Mouse (Mus musculus): Measurements from ENCODE around the gene Zfp758. TPM values are rescaled to one million over a fixed set of nuclear protein-coding genes. Genes with fewer than 3 reads are reported as not detected.
"Not testable (repeated sequence)": the region's sequence is repeated elsewhere in the genome, so short reads cannot be mapped to it uniquely, and the experiment has no call there.

Gene Zfp758
- polyA plus RNA-seq (2015; fragmentation: Nextera tagmentation; extraction: Ambion mirVana) = 6.5 and 7.9 TPM in 2 replicates

DNA sequence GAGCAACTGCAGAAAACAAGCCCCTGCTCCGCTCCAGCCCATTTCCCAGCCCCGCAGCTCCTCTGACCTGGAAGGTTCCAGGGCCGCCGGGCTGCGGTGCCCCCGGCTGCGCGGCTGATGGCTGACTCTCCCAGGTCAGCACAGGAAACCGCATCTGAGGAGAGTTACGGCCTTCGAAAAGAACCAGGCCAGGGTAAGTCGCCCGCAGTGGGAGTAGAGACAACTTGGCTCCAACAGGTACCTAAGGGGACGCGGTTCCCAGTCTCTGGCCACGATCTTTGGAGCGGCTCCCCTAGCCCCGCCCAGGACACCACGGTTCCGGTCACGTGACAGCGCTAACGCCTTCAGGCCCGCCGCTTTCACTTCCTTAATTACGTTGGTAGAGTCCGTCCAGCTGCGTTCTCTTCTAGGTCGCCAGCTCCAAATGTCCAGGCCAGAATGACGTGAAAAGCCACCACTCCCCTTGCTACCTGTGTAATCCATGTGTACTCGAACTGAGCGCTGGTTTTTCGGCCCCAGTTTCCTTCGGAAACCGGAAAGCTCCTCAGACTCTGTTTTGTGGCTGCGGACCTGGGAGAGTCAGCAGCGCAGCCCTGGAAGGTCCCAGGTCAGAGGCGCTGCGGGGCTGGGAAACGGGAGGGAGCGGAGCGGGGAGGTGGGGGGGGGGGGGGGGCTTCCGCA is at the start of gene Zfp758, which contains the start of gene Zfp944:
Gene Zfp758, plus strand, starts transcription at position 353 of the 681 bp plus-strand sequence.
Gene Zfp944, minus strand, starts transcription at position 300 of the 681 bp plus-strand sequence.
- Histone ChIP-seq H3K4me2 (ENCODE audit: low read depth, low read length) (peak within 1 kb of the TSS; percentile 72), H3K36me3 (ENCODE audit: control insufficient read depth, insufficient read depth) (peaks cover 15% of the 10 kb centered on the region; the same call in 1 of the 2 replicates), H3K4me1 (ENCODE audit: control insufficient read depth, insufficient read depth, low read length) (peaks cover 12% of the 10 kb centered on the region), H3K27ac (ENCODE audit: low read length) (peak within 1 kb of the TSS; percentile 87), H3K4me3 (ENCODE audit: low read length) (peak within 1 kb of the TSS; percentile 66), H3K9ac (ENCODE audit: low read length) (peak within 1 kb of the TSS; percentile 84)
- H3K9me3 ChIP-seq (replicated peaks; ENCODE audit: control insufficient read depth, low read length); H3K27me3 ChIP-seq (ENCODE audit: control insufficient read depth, insufficient read depth, low read length): not testable (repeated sequence)
- peak; percentile 98 for ATAC-seq (replicated peaks; ENCODE audit: extremely low read depth, insufficient read depth, low FRiP score)
- under 1% methylated on average over 28 of the region's 43 CpGs for WGBS

DNA sequence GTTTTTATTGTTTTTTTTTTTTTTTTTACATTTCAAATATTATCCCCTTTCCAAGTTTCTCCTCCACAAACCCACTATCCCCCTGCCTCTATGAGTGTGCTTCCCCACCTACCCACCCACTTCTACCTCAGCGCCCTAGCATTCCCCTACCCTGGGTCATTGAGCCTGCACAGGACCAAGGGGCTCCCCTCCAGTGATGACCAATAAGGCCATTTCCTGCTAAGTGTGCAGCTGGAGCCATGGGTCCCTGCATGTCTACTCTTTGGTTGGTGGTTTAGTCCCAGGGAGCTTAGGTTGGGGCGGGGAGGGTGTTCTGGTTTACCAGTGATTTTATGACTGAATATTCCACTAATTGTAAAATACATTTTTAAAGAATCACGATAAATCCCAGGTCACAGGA is 47.0 kb upstream of the Zfp758 start:
- H3K27me3 ChIP-seq (ENCODE audit: control insufficient read depth, insufficient read depth, low read length); H3K36me3 ChIP-seq (ENCODE audit: control insufficient read depth, insufficient read depth); H3K4me1 ChIP-seq (ENCODE audit: control insufficient read depth, insufficient read depth, low read length); H3K9me3 ChIP-seq (replicated peaks; ENCODE audit: control insufficient read depth, low read length): not testable (repeated sequence)
- Histone ChIP-seq H3K9ac (ENCODE audit: low read length) (peak overlapping the region; percentile 80), H3K27ac (ENCODE audit: low read length) (peak overlapping the region; percentile 81), H3K4me3 (ENCODE audit: low read length) (peak overlapping the region; percentile 71), H3K4me2 (ENCODE audit: low read depth, low read length) (peak overlapping the region; percentile 63)
- WGBS = 2% methylated on average over 3 of the region's 3 CpGs
- peak; percentile 35; the same call in 1 of the 2 replicates for ATAC-seq (replicated peaks; ENCODE audit: extremely low read depth, insufficient read depth, low FRiP score)

DNA sequence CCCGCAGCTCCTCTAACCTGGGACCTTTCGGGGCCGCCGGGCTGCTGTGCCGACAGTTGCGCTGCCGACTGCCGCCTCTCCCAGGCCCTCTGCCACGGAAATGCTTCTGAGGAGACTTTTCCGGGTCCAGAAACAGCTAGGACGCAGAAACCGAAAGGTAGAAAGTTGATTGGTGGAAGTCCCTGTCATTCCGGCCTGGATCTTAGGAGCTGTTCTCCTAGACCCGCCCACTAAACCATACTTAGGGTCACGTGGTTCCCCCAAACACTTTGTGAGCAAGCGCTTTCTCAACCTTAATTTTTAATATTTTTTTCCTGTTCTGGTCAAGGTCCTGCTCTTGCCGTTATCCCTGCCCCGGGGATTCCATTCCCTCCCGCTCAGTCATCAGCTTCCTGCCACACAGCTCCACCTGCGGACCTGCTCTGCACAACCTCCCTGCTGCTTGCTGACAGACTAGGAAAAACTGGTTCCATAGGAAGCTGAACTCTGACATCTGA is 46.5 kb upstream of the Zfp758 start, which contains the start of gene CT030661.1:
Gene CT030661.1, minus strand, starts transcription at position 108 of the 497 bp plus-strand sequence.
- WGBS = under 1% methylated on average over 20 of the region's 20 CpGs
- H3K4me2 ChIP-seq (ENCODE audit: low read depth, low read length) = peak within 1 kb of the TSS; percentile 63

DNA sequence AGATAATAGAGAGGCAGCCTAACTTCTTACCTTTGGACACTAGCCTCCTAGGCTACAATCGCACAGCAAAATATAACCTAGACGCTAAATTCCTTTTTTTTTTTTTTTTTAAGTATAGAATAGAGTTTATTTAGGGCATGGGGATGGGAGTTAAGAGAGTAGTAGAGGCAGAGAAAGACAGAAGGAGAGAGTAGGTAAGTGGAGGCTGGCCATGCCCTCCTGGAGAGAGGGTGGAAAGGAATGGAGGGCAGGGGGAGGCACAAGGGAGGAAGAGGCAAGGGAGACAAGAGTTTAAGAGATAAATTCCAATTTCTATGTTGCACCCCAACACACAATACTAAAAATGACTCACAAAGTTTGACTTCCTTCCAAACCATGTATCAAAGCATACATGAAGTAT is 46.0 kb upstream of the Zfp758 start:
- H3K27ac ChIP-seq (ENCODE audit: low read length) = peak overlapping the region; percentile 51; the same call in 1 of the 2 replicates
- H3K4me3 ChIP-seq (ENCODE audit: low read length) = peak overlapping the region; percentile 71
- not testable (repeated sequence) for H3K27me3 ChIP-seq (ENCODE audit: control insufficient read depth, insufficient read depth, low read length); H3K36me3 ChIP-seq (ENCODE audit: control insufficient read depth, insufficient read depth); H3K4me1 ChIP-seq (ENCODE audit: control insufficient read depth, insufficient read depth, low read length); H3K9me3 ChIP-seq (replicated peaks; ENCODE audit: control insufficient read depth, low read length)
- H3K9ac ChIP-seq (ENCODE audit: low read length) = peak overlapping the region; percentile 80; the same call in 1 of the 2 replicates
- peak overlapping the region; percentile 62 for H3K4me2 ChIP-seq (ENCODE audit: low read depth, low read length)
- 8% methylated on average over 2 of the region's 2 CpGs for WGBS
- peak; percentile 7; the same call in 1 of the 2 replicates for ATAC-seq (replicated peaks; ENCODE audit: extremely low read depth, insufficient read depth, low FRiP score)

More for the DNA sequence above, 46.5 kb upstream of the Zfp758 start, which contains the start of gene CT030661.1:
- H3K27me3 ChIP-seq (ENCODE audit: control insufficient read depth, insufficient read depth, low read length); H3K36me3 ChIP-seq (ENCODE audit: control insufficient read depth, insufficient read depth); H3K9me3 ChIP-seq (replicated peaks; ENCODE audit: control insufficient read depth, low read length); H3K4me1 ChIP-seq (ENCODE audit: control insufficient read depth, insufficient read depth, low read length): not testable (repeated sequence)
- ATAC-seq (replicated peaks; ENCODE audit: extremely low read depth, insufficient read depth, low FRiP score) = peak; percentile 99
- H3K27ac ChIP-seq (ENCODE audit: low read length) = peak within 1 kb of the TSS; percentile 81
- H3K4me3 ChIP-seq (ENCODE audit: low read length) = peak within 1 kb of the TSS; percentile 71
- peak within 1 kb of the TSS; percentile 80 for H3K9ac ChIP-seq (ENCODE audit: low read length)

DNA sequence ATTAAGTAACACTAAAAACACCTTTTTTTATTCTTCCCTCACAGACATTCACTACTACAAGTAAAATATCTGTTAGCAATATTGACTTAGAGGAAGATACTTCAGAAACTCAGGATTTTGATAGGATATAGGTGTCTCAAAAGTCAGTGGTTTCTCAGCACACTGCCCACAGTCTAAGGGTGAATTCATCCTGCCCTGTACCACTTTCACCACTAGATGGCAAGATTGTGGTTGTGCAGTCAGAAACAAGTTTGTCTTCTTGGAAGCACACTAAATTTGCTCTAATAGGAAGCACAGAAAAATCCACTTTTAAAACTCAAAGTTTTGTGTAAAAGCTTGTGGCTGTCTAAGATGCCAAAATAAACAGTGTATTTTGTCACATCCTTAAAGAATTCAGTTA is 8.5 kb upstream of the Zfp758 start:
- Histone ChIP-seq H3K9me3 (replicated peaks; ENCODE audit: control insufficient read depth, low read length) (no peaks in the 10 kb centered on the region), H3K4me2 (ENCODE audit: low read depth, low read length) (no peak overlapping the region), H3K9ac (ENCODE audit: low read length) (no peak overlapping the region), H3K4me1 (ENCODE audit: control insufficient read depth, insufficient read depth, low read length) (no peaks in the 10 kb centered on the region), H3K27me3 (ENCODE audit: control insufficient read depth, insufficient read depth, low read length) (no peaks in the 10 kb centered on the region), H3K27ac (ENCODE audit: low read length) (no peak overlapping the region), H3K36me3 (ENCODE audit: control insufficient read depth, insufficient read depth) (0 out of 2 replicates have a peak, but pooled peaks cover 7% of the 10 kb centered on the region), H3K4me3 (ENCODE audit: low read length) (no peak overlapping the region)
- ATAC-seq (replicated peaks; ENCODE audit: extremely low read depth, insufficient read depth, low FRiP score) = no peak

DNA sequence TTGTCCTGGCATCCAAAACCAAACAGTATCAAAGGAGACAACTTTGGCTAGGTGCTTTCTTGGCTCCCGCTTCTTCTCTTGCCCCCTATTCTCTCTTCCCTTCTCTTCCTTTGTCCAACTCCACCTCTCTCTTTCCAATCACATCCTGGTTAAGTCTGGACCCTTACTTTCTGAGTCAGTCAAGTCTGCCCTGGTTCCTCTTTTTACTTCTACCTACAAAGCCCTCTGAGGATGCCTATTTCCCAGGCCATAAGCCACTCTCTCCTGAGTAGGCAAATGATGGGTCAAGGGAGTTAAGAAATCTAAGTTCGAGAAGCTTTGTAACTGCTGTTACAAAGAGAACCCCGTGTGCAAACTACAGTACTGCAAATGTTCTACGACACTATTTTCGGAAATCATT is 681 bp upstream of the Zfp758 start:
- no peak overlapping the region for H3K27ac ChIP-seq (ENCODE audit: low read length)

DNA sequence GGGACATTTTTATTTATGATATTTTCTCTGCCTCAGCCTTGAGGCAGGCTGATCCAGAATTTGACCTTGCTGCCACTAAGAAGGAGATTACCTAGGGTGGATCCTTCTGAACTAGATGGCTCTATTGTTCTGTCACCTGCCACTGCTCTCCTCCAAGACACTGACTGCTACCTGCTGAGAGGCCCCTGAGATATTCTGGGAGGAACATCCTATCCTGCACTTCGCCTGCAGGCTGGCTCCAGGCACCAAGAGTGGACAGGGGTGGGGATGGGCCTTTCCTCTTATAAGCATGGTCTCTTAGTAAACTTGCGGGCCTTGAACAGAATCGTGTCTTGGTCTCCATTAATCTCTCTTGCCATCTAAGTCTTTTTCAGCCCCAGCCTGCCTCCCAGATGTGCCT is 2.6 kb downstream of the Zfp758 start:
- Histone ChIP-seq H3K4me2 (ENCODE audit: low read depth, low read length) (no peak overlapping the region), H3K36me3 (ENCODE audit: control insufficient read depth, insufficient read depth) (peaks cover 16% of the 10 kb centered on the region), H3K9ac (ENCODE audit: low read length) (no peak overlapping the region), H3K9me3 (replicated peaks; ENCODE audit: control insufficient read depth, low read length) (peaks cover 6% of the 10 kb centered on the region), H3K27ac (ENCODE audit: low read length) (no peak overlapping the region), H3K4me1 (ENCODE audit: control insufficient read depth, insufficient read depth, low read length) (peaks cover 12% of the 10 kb centered on the region), H3K27me3 (ENCODE audit: control insufficient read depth, insufficient read depth, low read length) (no peaks in the 10 kb centered on the region), H3K4me3 (ENCODE audit: low read length) (no peak overlapping the region)
- 94% methylated on average over 3 of the region's 3 CpGs for WGBS
- no peak for ATAC-seq (replicated peaks; ENCODE audit: extremely low read depth, insufficient read depth, low FRiP score)

More for the DNA sequence above, 681 bp upstream of the Zfp758 start:
- Histone ChIP-seq H3K9me3 (replicated peaks; ENCODE audit: control insufficient read depth, low read length) (peaks cover 6% of the 10 kb centered on the region), H3K27me3 (ENCODE audit: control insufficient read depth, insufficient read depth, low read length) (no peaks in the 10 kb centered on the region), H3K4me1 (ENCODE audit: control insufficient read depth, insufficient read depth, low read length) (peaks cover 12% of the 10 kb centered on the region), H3K4me2 (ENCODE audit: low read depth, low read length) (peak overlapping the region; percentile 72), H3K4me3 (ENCODE audit: low read length) (peak overlapping the region; percentile 66), H3K9ac (ENCODE audit: low read length) (peak overlapping the region; percentile 75), H3K36me3 (ENCODE audit: control insufficient read depth, insufficient read depth) (peaks cover 15% of the 10 kb centered on the region; the same call in 1 of the 2 replicates)
- ATAC-seq (replicated peaks; ENCODE audit: extremely low read depth, insufficient read depth, low FRiP score) = no peak
- WGBS = 20% methylated on average over 5 of the region's 5 CpGs

DNA sequence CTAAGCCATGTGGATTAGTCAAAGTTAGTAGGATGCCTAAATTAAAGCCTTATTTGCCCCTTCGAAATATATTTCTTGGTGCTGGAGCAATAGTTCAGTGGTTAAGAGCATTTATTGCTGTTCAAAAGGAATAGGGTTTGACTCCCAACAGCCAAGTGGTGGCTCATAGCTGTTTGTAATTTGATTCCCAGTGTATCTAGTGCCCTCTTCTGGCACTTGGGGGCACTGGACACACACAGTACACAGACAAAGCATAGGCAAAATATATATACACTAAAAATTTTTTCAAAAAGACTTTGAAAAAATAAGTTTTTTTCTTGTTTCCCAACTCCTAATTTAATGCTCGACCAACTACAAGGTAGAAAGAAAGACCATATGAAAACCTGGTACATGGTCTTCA is 49.5 kb downstream of the Zfp758 start:
- no peak overlapping the region for H3K27ac ChIP-seq (ENCODE audit: low read length)
- H3K9ac ChIP-seq (ENCODE audit: low read length) = no peak overlapping the region
- H3K36me3 ChIP-seq (ENCODE audit: control insufficient read depth, insufficient read depth) = no peaks in the 10 kb centered on the region
- H3K4me2 ChIP-seq (ENCODE audit: low read depth, low read length) = no peak overlapping the region
- WGBS = 61% methylated on average over 2 of the region's 2 CpGs
- no peaks in the 10 kb centered on the region for H3K9me3 ChIP-seq (replicated peaks; ENCODE audit: control insufficient read depth, low read length)
- no peak for ATAC-seq (replicated peaks; ENCODE audit: extremely low read depth, insufficient read depth, low FRiP score)
- no peaks in the 10 kb centered on the region for H3K4me1 ChIP-seq (ENCODE audit: control insufficient read depth, insufficient read depth, low read length)
- no peaks in the 10 kb centered on the region for H3K27me3 ChIP-seq (ENCODE audit: control insufficient read depth, insufficient read depth, low read length)
- no peak overlapping the region for H3K4me3 ChIP-seq (ENCODE audit: low read length)

DNA sequence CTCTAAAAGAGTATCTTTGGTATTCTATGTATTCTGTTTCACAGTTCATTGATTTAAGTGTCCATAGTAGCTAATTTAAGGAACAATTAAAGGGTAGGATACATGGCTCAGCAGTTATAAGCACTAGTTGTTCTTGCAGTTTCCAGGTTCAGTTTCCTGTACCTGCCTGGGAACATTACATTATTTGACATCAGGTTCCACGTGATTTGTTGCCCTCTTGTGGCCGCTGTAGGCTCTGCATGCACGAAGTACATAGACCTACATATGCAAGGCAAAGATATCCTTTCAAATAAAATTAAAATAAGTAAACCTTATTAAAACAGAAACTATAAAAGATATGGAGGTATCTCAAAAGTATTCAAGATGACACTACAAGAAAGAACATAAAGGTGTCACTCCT is 56.3 kb downstream of the Zfp758 start:
- Histone ChIP-seq H3K27me3 (ENCODE audit: control insufficient read depth, insufficient read depth, low read length) (no peaks in the 10 kb centered on the region), H3K27ac (ENCODE audit: low read length) (no peak overlapping the region), H3K9me3 (replicated peaks; ENCODE audit: control insufficient read depth, low read length) (no peaks in the 10 kb centered on the region), H3K36me3 (ENCODE audit: control insufficient read depth, insufficient read depth) (no peaks in the 10 kb centered on the region), H3K4me3 (ENCODE audit: low read length) (no peak overlapping the region), H3K9ac (ENCODE audit: low read length) (no peak overlapping the region), H3K4me1 (ENCODE audit: control insufficient read depth, insufficient read depth, low read length) (no peaks in the 10 kb centered on the region), H3K4me2 (ENCODE audit: low read depth, low read length) (no peak overlapping the region)
- 0% methylated on average over 3 of the region's 3 CpGs for WGBS
- ATAC-seq (replicated peaks; ENCODE audit: extremely low read depth, insufficient read depth, low FRiP score) = no peak
